Mouse (Mus musculus): Measurements from ENCODE around the gene Usp16.

GRCm38 (mm10) chr16:87484367-87484766 lies 29.9 kb downstream of the Usp16 start:
- no peak for TF ChIP-seq CTCF (IDR thresholded peaks at IDR 0.05; ENCODE audit: extremely low read depth, insufficient read depth, insufficient read length, insufficient replicate concordance)
- no peak for TF ChIP-seq POLR2A (IDR thresholded peaks at IDR 0.05; ENCODE audit: low read depth, low read length)

Data from spleen, adult 2 months (tissue).